Mouse (Mus musculus) heart, postnatal 0 days (tissue): ENCODE measurements around the gene Cdh22.

Experiments used
- CTCF ChIP-seq: IDR thresholded peaks from 2 replicates; pipeline ENCODE4 v1.5.1; 2016; ENCODE audit warnings: antibody characterized with exemption, control low read depth, low read depth
- EP300 ChIP-seq: IDR thresholded peaks from 2 replicates; pipeline ENCODE4 v1.6.1; 2016; ENCODE audit warnings: antibody characterized with exemption, low read depth

- TF ChIP-seq CTCF (no peak), EP300 (no peak)
Measured at GRCm38 (mm10) chr2:165187648-165188380, 46.8 kb downstream of the Cdh22 start.
